ENCODE assay signal across 19 mouse cellular contexts in the genomic region with DNA sequence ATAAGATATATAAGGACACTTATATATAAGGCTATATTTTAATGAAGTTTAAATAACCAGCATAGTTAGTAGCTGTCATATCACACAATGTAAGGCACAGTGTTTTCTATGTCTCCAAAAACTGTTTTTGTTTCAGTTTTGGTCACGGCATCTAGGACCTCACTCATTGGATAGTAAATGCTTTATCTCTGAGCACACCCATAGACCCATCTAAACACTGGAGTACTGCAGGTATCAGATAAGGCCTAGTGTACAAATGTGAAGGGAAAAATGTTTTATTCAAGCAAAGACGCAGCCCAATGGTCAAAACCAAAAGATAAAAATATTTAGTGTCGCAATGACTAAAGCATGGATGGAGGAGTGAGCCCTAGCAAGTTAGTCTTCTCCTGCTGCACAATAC. TPM values are rescaled to one million over a fixed set of nuclear protein-coding genes. Genes with fewer than 3 reads are reported as not detected.
DNase-seq lines count a peak whose midpoint lies in the region; ATAC-seq and TF ChIP-seq lines count a peak whose summit lies in the region.
"Had no signal": no experiment of that assay in that cellular context is flagged by ENCODE, and none has a peak within 500 bp of the region (broad histone marks: within the 10 kb centered on the region; RNA-seq: fewer than 3 reads in every experiment).

No protein-coding gene starts in this region.

- H3K4me2 ChIP-seq in liver, embryonic 15.5 days: peak overlapping the region; percentile 62
- H3K4me2 ChIP-seq in forebrain, embryonic 13.5 days: no peak overlapping the region
- H3K4me2 ChIP-seq: embryonic facial prominence, embryonic 15.5 days; neural tube, embryonic 12.5 days had no signal

- TF ChIP-seq RAD21 in MEL (IDR thresholded peaks at IDR 0.05; ENCODE audit: low read depth, low read length): no peak

- 0 out of 2 replicates have a peak, but pooled peaks cover 2% of the 10 kb centered on the region for H3K79me2 ChIP-seq in MEL (ENCODE audit: control insufficient read depth, insufficient read depth, low read length, poor library complexity)

- peak; percentile 93 for ATAC-seq in erythroid progenitor cell, adult 5-6 weeks (replicated peaks; ENCODE audit: low FRiP score, poor library complexity, severe bottlenecking)
- peak; percentile 99 for ATAC-seq in liver, embryonic 15.5 days (ENCODE audit: insufficient read depth)
- no peak for ATAC-seq in forebrain, embryonic 13.5 days
- ATAC-seq: forebrain, embryonic 14.5 days had no signal

- peak overlapping the region in 1 of 2 experiments; percentile 53; a peak in 2 of 4 replicates for H3K4me3 ChIP-seq in MEL (ENCODE audit: control insufficient read depth in 1 of 2, insufficient read depth in 1 of 2, low read depth in 2 of 2, low read length in 2 of 2)
- H3K4me3 ChIP-seq in liver, embryonic 15.5 days (replicated peaks): peak overlapping the region; percentile 52
- no peak overlapping the region for H3K4me3 ChIP-seq in forebrain, embryonic 13.5 days
- H3K4me3 ChIP-seq: embryonic facial prominence, embryonic 15.5 days; hindbrain, embryonic 10.5 days; neural tube, embryonic 12.5 days had no signal

- H3K4me1 ChIP-seq in MEL (ENCODE audit: control insufficient read depth in 1 of 2, insufficient read depth in 2 of 2, low read length in 2 of 2): peaks cover 4 to 9% of the 10 kb centered on the region in 2 experiments; a peak in 3 of 4 replicates
- H3K4me1 ChIP-seq in liver, embryonic 15.5 days (replicated peaks): peaks cover 26% of the 10 kb centered on the region
- no peaks in the 10 kb centered on the region for H3K4me1 ChIP-seq in forebrain, embryonic 13.5 days
- H3K4me1 ChIP-seq: embryonic facial prominence, embryonic 15.5 days; hindbrain, embryonic 10.5 days; neural tube, embryonic 12.5 days had no signal

- 22% methylated on average over 3 of the region's 3 CpGs for WGBS in liver, embryonic 15.5 days (ENCODE audit: insufficient replicate concordance)
- WGBS in forebrain, embryonic 13.5 days: 93% methylated on average over 3 of the region's 3 CpGs

- no peaks in the 10 kb centered on the region for H3K27me3 ChIP-seq in MEL (ENCODE audit: control insufficient read depth in 1 of 2, insufficient read depth in 2 of 2, low read length in 2 of 2)
- H3K27me3 ChIP-seq in liver, embryonic 15.5 days: no peaks in the 10 kb centered on the region
- no peaks in the 10 kb centered on the region for H3K27me3 ChIP-seq in forebrain, embryonic 13.5 days
- H3K27me3 ChIP-seq: embryonic facial prominence, embryonic 15.5 days; neural tube, embryonic 12.5 days had no signal

- DNase-seq in 416B (ENCODE audit: low read depth) (peak; percentile 47), MEL (ENCODE audit: low read depth, low spot score) (peak; percentile 84)
- no peak for DNase-seq in layer of hippocampus, postnatal 14 days (ENCODE audit: low spot score in 2 of 2)
- DNase-seq in cerebellum, postnatal 36 days: no peak
- DNase-seq: adrenal gland, adult 2 months; cerebellum, adult 9-10 months; embryo, embryonic 11 days; gastrocnemius, postnatal 36 days; kidney, postnatal 14 days; layer of hippocampus, adult 9-11 months; lung, postnatal 10 days; thymus, postnatal 14 days had no signal

- no peak overlapping the region for H3K9ac ChIP-seq in MEL (ENCODE audit: control insufficient read depth, low read depth, low read length, poor library complexity, severe bottlenecking)
- no peak overlapping the region for H3K9ac ChIP-seq in liver, embryonic 15.5 days
- no peak overlapping the region for H3K9ac ChIP-seq in forebrain, embryonic 13.5 days
- H3K9ac ChIP-seq: embryonic facial prominence, embryonic 15.5 days; neural tube, embryonic 12.5 days had no signal

- H3K27ac ChIP-seq in MEL (ENCODE audit: control insufficient read depth, low read depth, low read length): peak overlapping the region; percentile 42
- peak overlapping the region; percentile 91 for H3K27ac ChIP-seq in liver, embryonic 15.5 days (replicated peaks)
- H3K27ac ChIP-seq in forebrain, embryonic 13.5 days: no peak overlapping the region
- H3K27ac ChIP-seq: embryonic facial prominence, embryonic 15.5 days; hindbrain, embryonic 10.5 days; neural tube, embryonic 12.5 days had no signal

- H3K36me3 ChIP-seq in MEL (ENCODE audit: control insufficient read depth in 1 of 2, insufficient read depth in 2 of 2, low read length in 2 of 2): peaks cover 6 to 16% of the 10 kb centered on the region in 2 experiments
- peaks cover 60% of the 10 kb centered on the region for H3K36me3 ChIP-seq in liver, embryonic 15.5 days (replicated peaks)
- peaks cover 38% of the 10 kb centered on the region for H3K36me3 ChIP-seq in forebrain, embryonic 13.5 days (ENCODE audit: poor library complexity, severe bottlenecking)

- H3K9me3 ChIP-seq in MEL (replicated peaks; ENCODE audit: insufficient read depth, low read length): no peaks in the 10 kb centered on the region
- H3K9me3 ChIP-seq in liver, embryonic 15.5 days (replicated peaks): no peaks in the 10 kb centered on the region
- H3K9me3 ChIP-seq in forebrain, embryonic 13.5 days (replicated peaks): no peaks in the 10 kb centered on the region
- H3K9me3 ChIP-seq: embryonic facial prominence, embryonic 15.5 days; hindbrain, embryonic 10.5 days; neural tube, embryonic 12.5 days had no signal

- TF ChIP-seq CTCF in MEL (IDR thresholded peaks at IDR 0.05 in 2 of 3, conservative IDR thresholded peaks at IDR 0.05 in 1 of 3; ENCODE audit: control insufficient read depth in 1 of 3, insufficient read depth in 1 of 3, low read depth in 2 of 3, low read length in 3 of 3, poor library complexity in 1 of 3, severe bottlenecking in 1 of 3): no peak

- TF ChIP-seq POLR2A in MEL (IDR thresholded peaks at IDR 0.05; ENCODE audit: control insufficient read depth in 1 of 2, insufficient read depth in 1 of 2, low read depth in 1 of 2, low read length in 2 of 2, poor library complexity in 1 of 2): no peak

- peak; percentile 81 to 88 for TF ChIP-seq EP300 in MEL (IDR thresholded peaks at IDR 0.05; ENCODE audit: low read depth in 1 of 2, low read length in 2 of 2)

TF ChIP-seq in MEL, 35 proteins besides CTCF, POLR2A, EP300 and RAD21 (continues in another document):
- TF ChIP-seq MAFK (IDR thresholded peaks at IDR 0.05; ENCODE audit: borderline replicate concordance, low read depth, low read length): no peak
- no peak for TF ChIP-seq NRF1 (IDR thresholded peaks at IDR 0.05; ENCODE audit: insufficient read depth, low read depth, low read length, poor library complexity, severe bottlenecking)
- TF ChIP-seq TCF12 (IDR thresholded peaks at IDR 0.05; ENCODE audit: low read depth, low read length): peak; percentile 95
- TF ChIP-seq GATA1 (IDR thresholded peaks at IDR 0.05; ENCODE audit: low read depth, low read length): peak; percentile 99
- TF ChIP-seq MAX (IDR thresholded peaks at IDR 0.05; ENCODE audit: low read length): peak; percentile 21; the same call in 1 of the 2 replicates
- TF ChIP-seq ZMIZ1 (IDR thresholded peaks at IDR 0.05; ENCODE audit: low read depth, low read length): no peak
- peak; percentile 91 for TF ChIP-seq TAL1 (IDR thresholded peaks at IDR 0.05; ENCODE audit: low read length)
- TF ChIP-seq ETS1 (IDR thresholded peaks at IDR 0.05; ENCODE audit: low read depth, low read length): peak; percentile 97
- TF ChIP-seq CHD1 (IDR thresholded peaks at IDR 0.05; ENCODE audit: low read depth, low read length): no peak
- TF ChIP-seq SIN3A (IDR thresholded peaks at IDR 0.05; ENCODE audit: low read length): peak; percentile 99
- TF ChIP-seq RCOR1 (IDR thresholded peaks at IDR 0.05; ENCODE audit: low read depth, low read length): peak; percentile 34; the same call in 1 of the 2 replicates
- TF ChIP-seq E2F4 (IDR thresholded peaks at IDR 0.05; ENCODE audit: borderline replicate concordance, low read depth, low read length): no peak
- TF ChIP-seq MYC (IDR thresholded peaks at IDR 0.05; ENCODE audit: low read depth, low read length): no peak
- 0 out of 2 replicates have a peak, but pooled peaks have one; percentile 42 for TF ChIP-seq HCFC1 (IDR thresholded peaks at IDR 0.05; ENCODE audit: low read depth, low read length)
- peak; percentile 88 for TF ChIP-seq MXI1 (IDR thresholded peaks at IDR 0.05; ENCODE audit: low read depth, low read length)
- no peak for TF ChIP-seq MYB (IDR thresholded peaks at IDR 0.05; ENCODE audit: low read depth, low read length)

RNA-seq across cellular contexts. Expression of gene Synj1, which starts 22.4 kb away (rescaled TPM):
- 5.0 and 8.8 TPM in 2 replicates for total RNA-seq in MEL (2012; rRNA removed)
- polyA plus RNA-seq in MEL (2012; ENCODE audit: insufficient read depth in 1 of 2, insufficient read length in 2 of 2, low read depth in 1 of 2, low replicate concordance in 2 of 2, missing spikeins in 1 of 2): 10 to 100 TPM in 1 of 2 experiments, not detected in 1; 34.5 TPM
- 140 and 150 TPM in 2 replicates for total RNA-seq in erythroid progenitor cell, adult 5-6 weeks (2015; ENCODE audit: low replicate concordance)
- 84.7 and 104 TPM in 2 replicates for total RNA-seq in erythroid progenitor cell, adult 5-6 weeks (2017; ENCODE audit: low replicate concordance)
- 19.5 and 20.6 TPM in 2 replicates for polyA plus RNA-seq in liver, embryonic 15.5 days (2015; fragmentation: Nextera tagmentation; extraction: Ambion mirVana)
- total RNA-seq in layer of hippocampus, postnatal 14 days (2021): 100 to 1,000 TPM; 358 to 373 TPM
- 22.7 and 27.8 TPM in 2 replicates for polyA plus RNA-seq in forebrain, embryonic 13.5 days (2015; fragmentation: Nextera tagmentation; extraction: Ambion mirVana)

RNA-seq across cellular contexts. Expression of gene Cfap298, which starts 53.8 kb away (rescaled TPM):
- 65.9 and 68.5 TPM in 2 replicates for total RNA-seq in MEL (2012; rRNA removed)
- polyA plus RNA-seq in MEL (2012; ENCODE audit: insufficient read depth in 1 of 2, insufficient read length in 2 of 2, low read depth in 1 of 2, low replicate concordance in 2 of 2, missing spikeins in 1 of 2): 100 to 1,000 TPM in 1 of 2 experiments, not detected in 1; 117 TPM
- total RNA-seq in erythroid progenitor cell, adult 5-6 weeks (2015; ENCODE audit: low replicate concordance): 5.8 and 7.5 TPM in 2 replicates
- total RNA-seq in erythroid progenitor cell, adult 5-6 weeks (2017; ENCODE audit: low replicate concordance): 3.6 and 8.5 TPM in 2 replicates
- polyA plus RNA-seq in liver, embryonic 15.5 days (2015; fragmentation: Nextera tagmentation; extraction: Ambion mirVana): 17.3 and 18.1 TPM in 2 replicates
- total RNA-seq in layer of hippocampus, postnatal 14 days (2021): 10 to 100 TPM; 39.9 to 44.5 TPM
- 49.1 and 50.0 TPM in 2 replicates for polyA plus RNA-seq in forebrain, embryonic 13.5 days (2015; fragmentation: Nextera tagmentation; extraction: Ambion mirVana)

RNA-seq across cellular contexts. Expression of gene Paxbp1, which starts 55.7 kb away (rescaled TPM):
- total RNA-seq in MEL (2012; rRNA removed): 23.8 and 26.3 TPM in 2 replicates
- polyA plus RNA-seq in MEL (2012; ENCODE audit: insufficient read depth in 1 of 2, insufficient read length in 2 of 2, low read depth in 1 of 2, low replicate concordance in 2 of 2, missing spikeins in 1 of 2): 10 to 100 TPM in 1 of 2 experiments, not detected in 1; 49.6 TPM
- total RNA-seq in erythroid progenitor cell, adult 5-6 weeks (2015; ENCODE audit: low replicate concordance): 147 and 193 TPM in 2 replicates
- total RNA-seq in erythroid progenitor cell, adult 5-6 weeks (2017; ENCODE audit: low replicate concordance): 152 and 209 TPM in 2 replicates
- 16.3 and 17.0 TPM in 2 replicates for polyA plus RNA-seq in liver, embryonic 15.5 days (2015; fragmentation: Nextera tagmentation; extraction: Ambion mirVana)
- 10 to 100 TPM; 64.1 to 70.3 TPM for total RNA-seq in layer of hippocampus, postnatal 14 days (2021)
- polyA plus RNA-seq in forebrain, embryonic 13.5 days (2015; fragmentation: Nextera tagmentation; extraction: Ambion mirVana): 75.8 and 77.1 TPM in 2 replicates

Comparison
In these comparisons a context has a peak if more than half of its experiments do, and no peak if none do; other contexts are left out.
1. DNase-seq: peak in 416B (single experiment) and MEL (single experiment); none in layer of hippocampus, postnatal 14 days (0 of 2) and cerebellum, postnatal 36 days (0 of 2).